Mouse (Mus musculus): ENCODE data around the gene Sdc4.

Sdc4 gene

DNA sequence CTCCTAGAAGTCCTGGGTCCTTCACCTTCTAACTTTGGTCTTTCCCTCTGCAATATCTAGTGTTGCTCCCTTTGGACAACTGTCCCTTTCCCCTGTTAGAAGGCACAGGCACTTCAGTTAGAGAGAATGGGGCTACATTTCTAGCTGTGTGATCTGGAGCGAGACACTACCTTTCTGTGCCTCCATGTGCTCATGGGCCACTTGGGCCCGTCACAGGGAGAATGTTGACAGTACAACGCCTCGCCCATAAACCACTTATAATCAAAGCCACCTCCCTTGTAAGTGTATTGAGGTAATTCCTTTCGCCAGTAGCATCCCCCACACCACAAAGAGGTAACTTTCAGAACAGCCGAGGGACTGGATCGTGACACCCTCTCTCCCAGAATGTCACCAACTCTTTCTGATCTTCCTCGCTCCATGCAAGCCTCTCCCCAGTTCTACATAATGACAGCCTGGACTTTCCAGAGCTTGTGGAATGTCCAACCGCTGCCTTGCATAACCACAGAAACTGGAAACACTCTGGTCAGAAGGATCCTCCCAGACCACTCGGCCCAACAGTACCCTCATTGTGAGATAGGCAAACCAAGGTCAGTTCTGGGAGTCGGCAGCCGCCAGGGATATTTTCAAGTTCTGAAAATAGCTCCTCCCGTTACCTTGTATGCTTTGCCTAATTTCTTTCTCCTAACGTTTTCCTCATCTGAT is 5.8 kb upstream of the Sdc4 start:
- no peak for DNase-seq (ENCODE audit: low spot score)

DNA sequence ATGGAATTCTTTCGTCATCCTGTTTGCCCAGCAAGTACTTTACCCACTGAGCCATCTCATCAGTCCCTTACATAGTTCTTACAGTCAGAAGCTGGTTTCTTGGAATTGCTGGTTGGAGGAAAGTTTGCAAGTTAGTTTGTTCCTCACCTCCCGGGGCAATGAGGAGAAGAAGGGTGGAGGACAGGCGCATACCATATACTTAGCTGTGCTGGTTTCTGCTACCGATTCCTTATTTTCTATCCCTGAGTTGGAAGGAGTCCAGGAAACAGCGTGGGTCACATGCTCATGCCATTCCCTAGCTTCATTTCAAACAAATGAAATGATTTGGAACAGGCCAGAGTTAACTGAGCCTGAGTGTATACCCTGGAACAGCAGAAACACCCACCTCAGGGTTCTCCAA is 5.2 kb upstream of the Sdc4 start:
- no peak for DNase-seq (ENCODE audit: low spot score)

DNA sequence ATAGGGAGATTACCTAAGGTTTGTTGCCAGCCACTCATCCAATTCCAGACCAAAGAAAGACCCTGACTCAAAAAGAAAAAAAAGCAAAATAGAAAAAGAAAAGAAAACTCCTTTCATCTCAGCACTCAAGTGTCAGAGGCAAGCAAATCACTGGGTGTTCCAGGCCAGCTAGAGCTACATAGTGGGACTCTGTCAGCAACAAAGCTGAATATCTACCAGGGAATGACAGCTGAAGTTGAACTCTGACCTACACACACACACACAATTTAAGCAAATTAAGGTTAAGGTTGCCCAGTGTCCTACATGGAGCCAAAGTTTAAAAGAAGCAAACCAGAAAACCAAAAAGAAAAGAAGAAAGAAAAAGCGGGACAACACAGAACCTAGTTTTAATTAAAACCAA is 4.5 kb upstream of the Sdc4 start:
- no peak for DNase-seq (ENCODE audit: low spot score)

DNA sequence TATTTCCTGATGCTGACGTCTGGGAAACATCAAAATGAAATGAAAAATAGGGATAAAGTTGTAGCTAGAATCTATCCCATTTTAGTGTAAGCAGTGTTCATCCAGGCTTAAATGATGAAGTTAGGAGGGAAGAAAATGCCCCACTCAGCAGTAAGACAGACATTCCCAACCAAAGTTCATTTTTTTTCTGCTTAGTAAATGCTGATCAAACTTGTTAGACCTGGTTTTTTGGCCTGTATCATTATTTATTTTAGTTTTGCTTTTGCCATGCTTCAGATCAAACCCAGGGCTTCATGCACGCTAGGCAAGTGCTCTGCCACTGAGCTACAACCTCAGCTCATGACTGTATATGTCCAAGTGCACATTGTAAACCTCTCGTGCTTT is 2.4 kb upstream of the Sdc4 start:
- DNase-seq (ENCODE audit: low spot score) = no peak

DNA sequence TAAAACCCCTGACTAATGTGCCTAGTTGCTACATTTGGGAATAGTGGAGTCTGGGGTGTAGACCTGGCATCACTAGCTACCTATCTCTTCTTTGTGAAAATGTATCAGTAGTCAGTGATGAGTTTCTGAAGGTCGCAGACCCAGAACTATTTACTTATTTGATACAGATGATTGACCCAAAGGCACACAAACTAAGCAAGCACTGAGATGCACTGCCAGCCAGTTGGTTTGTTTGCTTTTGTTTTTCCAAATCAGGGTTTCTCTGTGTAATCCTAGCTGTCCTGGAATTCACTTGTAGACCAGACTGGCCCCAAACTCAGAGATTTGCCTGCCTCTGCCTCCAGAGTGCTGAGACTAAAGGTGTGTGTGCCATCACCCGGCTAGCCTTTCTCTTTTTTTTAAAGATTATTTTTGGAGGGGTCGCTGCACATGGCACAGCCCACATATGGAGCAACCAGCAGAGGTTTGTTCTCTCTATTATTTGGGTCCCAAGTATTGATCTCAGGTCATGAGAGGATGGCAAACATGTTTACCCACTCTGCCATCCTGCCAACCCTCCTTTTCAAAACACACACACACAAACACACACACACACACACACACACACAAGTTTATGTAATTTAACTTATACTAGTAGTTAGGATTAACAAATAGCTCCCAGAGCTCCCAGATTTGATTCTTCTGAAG is 1.9 kb upstream of the Sdc4 start:
- DNase-seq (ENCODE audit: low spot score) = no peak

DNA sequence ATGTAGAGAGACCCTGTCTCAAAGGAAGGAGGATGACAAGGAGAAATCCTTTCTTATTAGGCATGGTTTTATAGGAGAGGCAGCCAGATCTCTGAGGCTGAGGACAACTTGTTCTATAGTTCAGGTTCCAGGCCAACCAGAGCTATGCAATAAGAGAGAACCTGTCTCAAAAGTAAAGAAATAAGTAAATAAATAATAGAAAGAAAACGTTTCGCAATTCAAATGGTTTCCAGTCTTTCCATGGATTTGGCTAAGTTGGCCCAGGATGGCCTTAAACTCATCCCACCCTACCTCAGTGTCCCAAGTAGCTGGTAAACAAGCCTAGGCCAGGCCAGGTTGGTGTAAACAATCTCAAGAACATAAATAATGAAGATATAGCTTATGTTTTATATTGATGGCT is 1.0 kb upstream of the Sdc4 start:
- DNase-seq (ENCODE audit: low spot score) = no peak

DNA sequence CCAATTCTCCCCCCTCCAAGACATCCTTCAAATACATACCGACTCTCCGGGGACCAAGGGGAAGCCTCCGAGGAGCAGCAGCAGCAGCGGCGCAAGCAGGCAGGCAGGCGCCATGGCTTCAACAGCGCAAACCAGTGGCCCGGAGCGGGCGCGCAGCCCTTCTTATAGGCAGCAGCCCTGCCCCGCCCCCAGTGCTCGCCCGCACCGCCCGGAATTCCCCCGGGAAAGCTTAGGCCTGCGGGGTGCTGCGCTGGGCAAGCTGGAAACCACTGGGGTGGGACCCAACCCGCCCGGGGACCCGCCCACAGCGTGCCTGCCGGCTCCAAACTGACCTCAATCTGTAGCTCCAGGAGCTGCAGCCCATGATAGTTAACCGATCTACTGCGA is 643 bp downstream of the Sdc4 start:
- peak; percentile 30 for DNase-seq (ENCODE audit: low spot score)

DNA sequence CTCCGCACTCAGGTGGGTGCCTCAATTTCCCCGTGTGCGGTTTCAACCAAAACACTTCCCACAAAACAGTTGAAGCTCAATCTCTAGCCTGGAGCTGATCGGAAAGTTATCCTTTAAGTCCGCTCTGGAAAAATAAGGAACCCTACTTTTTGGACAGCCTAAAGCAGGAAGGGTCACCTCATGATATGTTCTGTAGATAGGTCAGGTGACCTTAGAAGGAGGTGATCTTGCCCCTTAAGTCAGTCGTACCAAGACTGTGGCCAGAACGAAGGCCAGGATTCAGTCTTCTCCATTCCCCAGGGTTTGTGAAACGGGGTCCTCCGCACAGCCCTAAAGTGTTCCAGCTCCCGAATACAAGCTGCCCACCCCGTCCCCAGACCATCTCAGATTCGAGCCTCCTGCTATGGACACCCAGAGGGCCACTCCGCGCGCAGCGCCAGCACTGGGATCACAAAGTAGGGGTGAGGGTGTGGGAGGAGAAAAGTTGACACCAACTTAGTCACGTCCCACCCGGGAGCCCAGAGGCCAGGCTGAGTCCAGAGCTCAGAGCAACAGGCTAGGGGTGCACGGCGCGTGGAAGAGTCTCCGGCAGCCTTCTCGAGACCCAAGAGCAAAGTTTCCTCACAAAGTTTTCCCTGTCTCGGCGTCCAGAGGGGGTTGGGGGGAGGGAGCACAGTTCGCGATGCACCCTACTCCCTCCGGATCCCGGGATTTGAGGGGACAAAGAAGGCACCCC is 1.2 kb downstream of the Sdc4 start:
- no peak for DNase-seq (ENCODE audit: low spot score)

DNA sequence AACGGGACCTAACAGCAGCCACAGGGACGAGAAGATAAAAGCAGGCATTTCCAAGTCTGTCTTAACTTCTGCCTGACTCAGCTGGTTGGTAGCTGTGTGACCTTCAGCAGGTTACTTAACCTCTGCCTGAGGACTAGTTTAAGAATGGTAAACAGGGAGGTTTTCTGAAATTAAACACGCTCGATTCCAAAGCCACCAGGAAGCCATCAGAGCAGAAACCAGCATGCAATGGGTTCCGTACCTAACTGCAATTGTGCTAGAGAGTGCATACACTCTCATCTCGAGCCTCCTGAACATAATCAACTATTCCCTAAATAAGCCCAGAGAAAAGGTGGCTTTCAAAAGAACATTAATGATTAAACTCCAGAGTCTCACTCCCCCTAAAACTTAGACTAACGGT is 2.0 kb downstream of the Sdc4 start:
- no peak for DNase-seq (ENCODE audit: low spot score)

DNA sequence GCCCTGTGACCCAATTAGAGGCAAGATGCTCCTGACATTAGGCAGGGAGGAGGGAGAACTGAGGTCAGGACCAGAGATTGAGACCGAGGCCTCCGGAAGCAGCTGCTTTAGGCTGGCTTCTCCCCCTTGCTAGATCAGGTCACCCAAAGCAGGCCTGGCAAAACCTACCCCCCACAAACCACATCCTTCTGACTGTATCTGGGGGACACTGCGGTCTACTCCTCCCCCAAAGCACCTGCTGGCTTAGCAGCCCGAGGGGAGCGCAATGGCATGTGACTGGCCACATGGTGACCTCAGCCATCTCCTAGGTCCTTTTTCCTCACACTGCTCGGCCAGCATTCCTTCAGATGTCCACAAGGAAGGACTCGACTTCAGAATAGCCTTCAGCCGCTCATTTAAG is 2.5 kb downstream of the Sdc4 start:
- DNase-seq (ENCODE audit: low spot score) = no peak

DNA sequence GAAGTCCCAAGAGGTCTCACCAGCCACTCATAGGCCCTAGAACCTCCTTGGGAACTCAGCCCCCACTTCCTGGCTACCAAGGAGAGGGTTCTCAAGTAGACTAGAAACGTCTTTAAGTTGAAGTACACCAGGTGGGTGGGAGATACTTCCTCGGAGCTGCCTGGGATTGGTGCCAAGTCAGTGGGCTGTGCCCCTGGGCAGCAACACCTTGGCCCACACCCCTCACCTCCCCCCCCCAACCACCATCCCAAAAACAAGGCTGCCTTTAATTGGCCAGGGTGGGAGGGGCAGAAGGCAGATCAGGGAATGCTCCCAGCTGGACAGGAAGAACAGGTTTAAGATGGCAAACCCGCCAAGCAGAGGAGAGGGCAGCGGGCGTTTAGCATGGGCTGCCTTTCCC is 3.4 kb downstream of the Sdc4 start:
- no peak for DNase-seq (ENCODE audit: low spot score)

DNA sequence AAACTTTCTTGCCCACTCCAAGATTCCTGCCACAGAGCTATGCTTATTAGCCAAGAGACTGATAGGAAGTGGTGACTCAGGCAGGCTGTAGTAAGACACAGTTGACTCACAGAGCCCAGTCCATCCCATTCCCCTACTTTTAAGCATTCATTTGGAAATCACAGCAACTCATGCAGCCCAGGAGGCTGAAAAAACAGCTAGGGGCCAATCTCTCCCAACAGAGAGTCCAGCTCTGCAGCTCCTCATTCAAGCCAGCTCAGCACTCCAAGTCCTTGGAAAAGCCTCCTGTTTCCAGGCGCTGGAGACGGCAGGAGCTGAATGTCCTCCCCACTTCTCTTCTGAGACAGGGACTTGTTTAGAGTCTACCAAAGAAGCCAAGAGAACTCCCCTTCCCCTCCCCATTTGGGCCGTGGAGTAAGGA is 4.7 kb downstream of the Sdc4 start:
- no peak for DNase-seq (ENCODE audit: low spot score)

DNA sequence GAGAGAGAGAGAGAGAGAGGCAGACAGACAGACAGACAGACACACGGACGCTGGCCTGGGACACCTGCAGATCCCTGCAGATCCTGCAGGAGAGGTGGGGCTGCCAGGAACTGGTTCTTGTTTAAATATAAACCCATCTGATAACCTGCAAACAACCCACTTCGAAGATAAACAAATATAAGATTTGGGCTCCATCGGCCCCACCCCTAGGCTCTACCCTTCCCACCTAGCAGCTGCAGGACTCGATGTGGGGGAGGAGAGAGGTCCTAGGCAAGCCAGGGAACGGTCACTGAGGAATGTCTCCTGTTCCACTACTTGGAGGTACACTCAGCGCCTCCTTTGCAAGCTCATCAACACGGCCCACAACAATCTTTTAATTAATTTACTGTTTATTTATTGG is 5.4 kb downstream of the Sdc4 start:
- no peak for DNase-seq (ENCODE audit: low spot score)

DNA sequence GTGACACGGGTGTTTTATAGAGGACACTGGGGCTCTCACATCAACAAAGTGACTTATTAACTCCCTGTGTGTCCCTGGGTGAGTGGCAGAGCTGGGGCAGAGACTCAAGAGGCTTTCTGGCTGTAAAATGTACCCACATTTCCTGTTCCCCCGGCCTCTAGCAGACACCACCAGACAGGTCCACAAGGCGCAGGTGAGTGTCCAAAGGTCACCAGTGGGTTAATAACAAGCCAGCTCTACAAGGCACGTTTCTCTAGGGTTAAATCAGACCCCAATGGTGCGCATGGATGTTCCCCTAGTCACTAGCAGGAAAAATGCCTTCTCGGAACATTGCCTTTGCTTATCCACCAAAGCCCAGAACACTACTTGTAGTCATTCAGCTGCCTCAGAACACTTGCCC is 6.0 kb downstream of the Sdc4 start:
- no peak for DNase-seq (ENCODE audit: low spot score)

DNA sequence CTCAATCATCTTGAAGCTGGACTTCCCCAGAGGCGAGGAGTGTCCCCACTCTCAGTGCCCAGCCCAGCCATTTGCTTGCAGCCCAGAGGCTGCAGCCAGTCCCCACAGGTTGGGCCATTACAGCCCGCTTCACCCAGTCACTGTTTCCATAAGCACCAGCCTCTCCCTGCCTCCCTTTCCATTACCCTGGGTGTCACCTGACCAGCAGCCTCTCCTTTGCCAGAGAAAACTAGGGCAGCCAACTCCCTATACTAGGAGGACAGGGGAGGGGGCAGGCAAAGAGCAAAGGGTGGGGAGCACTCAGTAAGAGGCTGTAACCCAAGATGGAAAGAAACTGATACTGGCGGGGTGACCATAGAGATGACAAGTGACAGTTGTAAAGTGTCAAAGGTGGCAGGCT is 6.7 kb downstream of the Sdc4 start:
- DNase-seq (ENCODE audit: low spot score) = no peak

DNA sequence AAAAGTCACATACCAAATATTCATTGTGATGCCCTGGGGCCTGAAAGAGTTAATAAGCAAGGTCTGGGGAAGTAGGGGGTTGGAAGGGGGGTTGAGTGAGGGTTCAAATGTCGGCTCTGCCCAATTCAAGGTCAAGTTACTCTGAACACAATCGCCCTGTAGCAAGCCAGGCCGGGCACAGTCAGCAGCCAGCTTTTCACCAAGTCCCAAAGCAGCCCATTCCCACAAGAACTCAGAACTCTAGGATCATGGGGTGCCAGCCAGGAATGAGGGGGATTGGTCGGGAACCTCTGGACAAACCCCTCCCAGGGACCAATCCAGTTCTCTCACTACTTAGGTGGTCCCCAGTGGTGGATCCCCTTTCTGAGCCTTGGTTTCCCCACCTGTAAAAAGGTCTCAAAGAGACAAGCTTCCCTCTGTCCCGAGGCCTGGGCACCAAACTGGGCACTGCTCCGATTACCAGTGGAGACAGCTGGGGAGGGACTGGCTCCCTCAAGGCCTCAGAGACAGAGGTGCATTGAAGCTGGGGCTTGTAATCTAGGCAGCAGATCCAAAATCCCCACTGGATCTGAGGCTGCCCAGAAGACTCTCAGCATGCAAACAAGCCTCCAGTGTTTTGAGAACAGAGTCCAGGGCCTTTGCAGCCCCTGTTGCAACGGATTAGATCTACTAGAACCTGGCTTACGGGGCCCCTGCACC is 7.3 kb downstream of the Sdc4 start:
- no peak for DNase-seq (ENCODE audit: low spot score)

DNA sequence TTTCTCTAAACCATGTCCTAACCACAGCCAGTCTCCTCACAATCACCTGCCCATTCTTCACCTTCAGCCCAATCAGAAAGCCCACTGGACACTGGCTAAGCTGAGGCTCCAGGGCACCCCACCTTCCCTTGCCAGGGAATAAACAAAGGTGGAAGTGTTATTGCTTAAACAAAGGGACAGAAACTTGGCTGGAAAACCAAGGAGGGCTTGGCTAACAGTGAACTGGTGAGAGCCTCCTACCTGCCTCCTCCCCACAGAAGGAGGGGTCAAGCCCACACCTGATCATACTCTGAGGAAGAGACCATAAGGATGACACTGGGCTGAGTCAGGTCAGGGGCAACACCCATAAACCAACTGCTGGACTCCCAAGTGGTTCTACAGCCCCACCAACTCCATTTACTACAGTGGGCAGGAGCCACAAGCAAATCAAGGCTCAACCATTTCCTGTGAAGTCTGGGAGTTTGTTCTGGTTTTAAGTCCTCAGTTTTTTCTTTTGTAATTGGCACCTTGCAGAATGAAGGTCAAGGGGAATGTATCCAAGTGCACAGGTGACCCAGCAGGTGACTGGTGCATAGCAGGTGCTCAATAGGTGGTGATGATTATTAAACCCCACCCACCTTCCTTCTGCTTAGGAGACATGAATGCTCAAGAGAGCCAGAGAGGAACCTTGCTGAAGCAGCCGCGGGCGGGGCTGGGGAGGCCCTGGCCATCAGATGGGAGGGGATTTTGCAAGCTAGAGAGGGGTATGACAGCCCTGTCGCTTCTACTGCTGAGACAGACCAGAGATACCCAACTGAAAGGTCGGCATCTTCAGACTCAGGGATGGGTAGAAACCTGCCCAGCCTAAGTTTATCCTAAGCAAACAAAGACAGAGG is 8.2 kb downstream of the Sdc4 start:
- no peak for DNase-seq (ENCODE audit: low spot score)

DNA sequence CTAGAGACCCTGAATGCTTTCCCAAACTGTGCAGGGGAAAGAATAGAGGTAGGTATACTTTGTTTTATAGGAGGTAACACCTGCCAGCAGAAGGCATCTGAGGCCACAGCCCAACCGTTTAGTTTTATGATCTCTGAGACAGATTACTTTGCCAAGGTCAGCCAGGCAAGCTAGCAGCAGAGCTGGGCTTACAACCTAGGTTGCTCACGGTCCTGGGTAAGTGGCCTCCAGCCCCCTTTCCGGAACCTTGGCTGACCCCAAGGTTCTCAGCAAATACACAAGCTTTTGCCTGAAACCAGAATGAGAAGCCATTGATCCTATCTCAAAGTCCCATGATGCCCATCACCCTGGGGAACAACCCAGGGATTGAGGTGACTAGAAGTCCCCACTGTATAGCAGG is 9.0 kb downstream of the Sdc4 start:
- DNase-seq (ENCODE audit: low spot score) = no peak

DNA sequence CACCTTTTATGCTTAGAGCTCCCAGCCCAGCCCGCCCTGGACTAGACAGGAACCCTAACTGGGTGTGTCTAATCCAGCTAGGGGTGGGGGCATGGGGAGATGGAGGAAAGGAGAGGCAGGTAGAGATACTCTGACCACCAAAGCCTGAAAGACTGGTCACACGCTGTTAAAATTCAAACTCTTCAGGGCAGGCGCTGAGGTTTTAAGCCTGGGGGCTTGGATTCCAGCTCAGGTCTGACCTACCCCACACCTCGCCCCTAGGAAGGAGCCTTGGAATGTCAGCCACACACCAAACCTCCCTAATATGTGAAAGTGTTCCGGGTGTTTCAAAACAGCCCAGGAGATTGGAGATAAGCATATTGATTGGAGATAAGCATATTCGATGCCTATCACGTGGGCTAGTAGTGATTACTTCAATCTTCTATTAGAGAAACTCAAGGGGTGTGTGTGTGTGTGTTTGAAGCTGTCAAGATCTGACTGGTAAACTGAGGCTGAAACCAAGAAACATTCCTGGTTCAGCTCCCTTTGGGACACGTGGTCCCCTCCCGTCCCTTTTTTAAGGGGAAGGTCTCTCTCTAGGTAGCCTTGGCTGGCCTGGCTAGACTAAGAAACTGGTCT is 10.3 kb downstream of the Sdc4 start:
- DNase-seq (ENCODE audit: low spot score) = no peak

DNA sequence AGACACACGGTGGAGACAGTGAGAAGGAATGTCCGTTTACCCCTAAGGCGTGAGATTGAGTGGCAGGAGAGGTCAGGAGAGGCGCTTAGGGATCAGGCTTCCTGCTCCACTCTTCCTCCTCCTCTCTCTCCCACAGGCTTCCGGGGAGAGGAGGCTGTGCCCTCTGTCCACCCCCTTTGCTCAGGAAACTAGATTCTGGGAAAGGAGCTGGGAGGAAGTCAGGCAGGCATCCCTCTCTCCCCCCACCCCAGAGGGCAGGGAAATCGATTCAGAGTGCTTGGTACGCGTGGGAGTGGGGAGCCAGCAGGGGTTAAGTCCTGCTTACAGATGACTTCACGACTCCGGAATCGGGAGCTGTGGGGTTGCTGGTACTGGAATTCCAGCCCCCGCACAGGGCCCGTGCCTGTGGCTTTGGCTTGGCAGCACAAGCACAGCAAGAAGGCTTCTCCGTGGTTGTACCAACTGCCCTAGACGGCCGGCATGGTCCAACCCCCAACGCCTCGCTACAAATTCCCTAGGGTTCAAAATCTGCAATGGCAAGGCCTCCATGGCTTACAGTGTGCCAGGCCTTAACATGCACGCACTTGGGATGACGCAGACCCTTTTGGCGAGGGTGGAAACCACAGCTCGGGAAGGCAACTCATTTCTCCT is 11.0 kb downstream of the Sdc4 start:
- peak; percentile 77 for DNase-seq (ENCODE audit: low spot score)
